Mouse (Mus musculus) hindbrain, postnatal 0 days (tissue): ENCODE results near the gene Pde4b. TPM values are rescaled to one million over a fixed set of nuclear protein-coding genes. Genes with fewer than 3 reads are reported as not detected.
A peak's percentile ranks its signal among the peaks of the same experiment; 100 is the strongest.

Experiments used
- ATAC-seq: fragments of 200-750 bp; cut with Nextera tagmentation; 2 replicates; pipeline ENCODE4 v1.8.0; 2017; ENCODE audit warnings: mild to moderate bottlenecking, moderate TSS enrichment, moderate library complexity
- DNase-seq: peaks from one replicate; pipeline ENCODE4 v3.0.0-alpha.2; 2015; ENCODE audit warnings: low spot score
- H3K27ac ChIP-seq: fragments of 300-500 bp; sonication (generic); 2 replicates; pipeline ENCODE4 v1.5.1; 2014; ENCODE audit warnings: mild to moderate bottlenecking
- H3K27me3 ChIP-seq: fragments of 300-500 bp; sonication (generic); 2 replicates; pipeline ENCODE4 v1.6.1; 2014; ENCODE audit warnings: low read length, mixed read lengths; ENCODE audit not compliant: insufficient read depth
- H3K36me3 ChIP-seq: fragments of 300-500 bp; sonication (generic); 2 replicates; pipeline ENCODE4 v1.6.1; 2014; ENCODE audit warnings: low read length, mixed read lengths; ENCODE audit not compliant: insufficient read depth
- H3K4me1 ChIP-seq: fragments of 300-500 bp; sonication (generic); 2 replicates; pipeline ENCODE4 v1.6.1; 2014; ENCODE audit warnings: antibody characterized with exemption, low read length, mixed read lengths; ENCODE audit not compliant: insufficient read depth
- H3K4me2 ChIP-seq: fragments of 300-500 bp; sonication (generic); 2 replicates; pipeline ENCODE4 v1.6.1; 2014; ENCODE audit warnings: low read depth, mild to moderate bottlenecking, low read length, moderate library complexity, mixed read lengths
- H3K4me3 ChIP-seq: fragments of 300-500 bp; sonication (generic); 2 replicates; pipeline ENCODE4 v1.5.1; 2014; ENCODE audit warnings: low read length
- H3K9ac ChIP-seq: fragments of 300-500 bp; sonication (generic); replicated peaks from 2 replicates; pipeline ENCODE4 v1.6.1; 2014; ENCODE audit warnings: mild to moderate bottlenecking, low read length, moderate library complexity, mixed read lengths
- H3K9me3 ChIP-seq: fragments of 300-500 bp; sonication (generic); 2 replicates; pipeline ENCODE4 v1.6.1; 2016; ENCODE audit warnings: low read length, mixed read lengths
- CTCF ChIP-seq: IDR thresholded peaks from 2 replicates; pipeline ENCODE4 v1.5.1; 2016; ENCODE audit warnings: antibody characterized with exemption, control low read depth, low read depth
- WGBS: fragments of 180-500 bp; shearing (Covaris S2); extraction: QIAGEN DNeasy Blood & Tissue Kit; methylation state at CpG from one replicate; pipeline ENCODE4 v1.1.7; 2014; 5-methylcytosine and 5-hydroxymethylcytosine counted together
- polyA plus RNA-seq: library from polyadenylated mRNA; unstranded; fragments of >200 nt; fragmentation: Nextera tagmentation; extraction: Ambion mirVana; gene quantifications from 2 replicates; pipeline ENCODE4 v1.2.1, GENCODE M21; 2015
- total RNA-seq: library from RNA; depleted of rRNA; stranded (reverse); fragments of >200 nt; gene quantifications from 2 replicates; pipeline ENCODE4 v1.2.3, GENCODE M21; 2014

Gene Pde4b
- total and polyA plus RNA-seq, 2 experiments from 2014 or later = 46.8 to 62.5 TPM

- WGBS = 57% methylated on average over 4 of the region's 4 CpGs
Measured at GRCm38 (mm10) chr4:102307661-102308297, 220.4 kb downstream of the Pde4b start.

GRCm38 (mm10) chr4:102310630-102311029, 223.3 kb downstream of the Pde4b start:
- Histone ChIP-seq H3K4me2 (no peak overlapping the region), H3K4me3 (no peak overlapping the region), H3K4me1 (no peaks in the 10 kb centered on the region), H3K27ac (no peak overlapping the region), H3K27me3 (no peaks in the 10 kb centered on the region), H3K36me3 (no peaks in the 10 kb centered on the region), H3K9me3 (no peaks in the 10 kb centered on the region), H3K9ac (no peak overlapping the region)
- TF ChIP-seq CTCF = no peak
- DNase-seq = no peak
- no peak for ATAC-seq

More at GRCm38 (mm10) chr4:102307661-102308297, 220.4 kb downstream of the Pde4b start:
- no peak overlapping the region for H3K4me2 ChIP-seq
- no peaks in the 10 kb centered on the region for H3K36me3 ChIP-seq
- TF ChIP-seq CTCF = no peak
- no peaks in the 10 kb centered on the region for H3K9me3 ChIP-seq
- no peak overlapping the region for H3K9ac ChIP-seq
- no peaks in the 10 kb centered on the region for H3K27me3 ChIP-seq
- H3K4me1 ChIP-seq = no peaks in the 10 kb centered on the region
- H3K4me3 ChIP-seq = no peak overlapping the region
- no peak overlapping the region for H3K27ac ChIP-seq
- DNase-seq = peak; percentile 27
- ATAC-seq = peak; percentile 43; the same call in 1 of the 2 replicates

GRCm38 (mm10) chr4:102316011-102316410, 228.7 kb downstream of the Pde4b start:
- no peaks in the 10 kb centered on the region for H3K4me1 ChIP-seq
- H3K36me3 ChIP-seq = no peaks in the 10 kb centered on the region
- no peak for TF ChIP-seq CTCF
- no peak overlapping the region for H3K4me2 ChIP-seq
- H3K27me3 ChIP-seq = no peaks in the 10 kb centered on the region
- H3K9me3 ChIP-seq = no peaks in the 10 kb centered on the region
- no peak for ATAC-seq
- no peak for DNase-seq
- no peak overlapping the region for H3K4me3 ChIP-seq
- H3K9ac ChIP-seq = no peak overlapping the region
- 96% methylated on average over 2 of the region's 2 CpGs for WGBS
- H3K27ac ChIP-seq = no peak overlapping the region

DNA sequence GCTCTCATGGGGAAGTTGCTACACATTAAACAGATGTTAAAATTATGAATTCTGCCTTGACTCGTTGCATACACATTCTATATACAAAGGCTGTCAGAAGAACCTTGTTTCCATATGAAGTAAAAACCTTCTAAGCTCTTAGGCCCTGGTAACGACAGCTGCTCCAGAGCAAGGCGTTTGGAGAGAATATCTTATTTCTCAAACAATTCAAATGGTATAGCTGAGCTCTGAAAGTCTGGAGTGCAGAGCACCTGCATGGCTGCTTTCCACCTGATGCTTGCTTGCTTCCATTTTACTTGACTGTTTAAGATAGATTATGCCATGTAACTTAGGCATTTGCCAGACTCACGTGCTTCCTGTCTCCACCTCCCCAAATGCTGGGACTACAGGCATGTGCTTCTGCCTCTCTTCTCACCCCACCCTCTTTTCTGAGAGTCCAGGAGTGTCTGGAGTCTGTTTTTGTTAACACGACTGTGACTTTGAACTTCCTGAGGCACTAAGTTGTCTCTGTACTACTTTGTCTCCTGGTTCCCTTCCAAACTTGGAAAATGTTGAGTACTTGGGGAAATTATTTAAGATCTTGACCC, 229.4 kb downstream of the Pde4b start:
- Histone ChIP-seq H3K9me3 (no peaks in the 10 kb centered on the region), H3K9ac (no peak overlapping the region), H3K4me1 (no peaks in the 10 kb centered on the region), H3K4me2 (no peak overlapping the region), H3K4me3 (no peak overlapping the region), H3K27me3 (no peaks in the 10 kb centered on the region), H3K36me3 (no peaks in the 10 kb centered on the region), H3K27ac (no peak overlapping the region)
- ATAC-seq (no peak), DNase-seq (no peak)
- TF ChIP-seq CTCF = no peak
- 78% methylated on average over 5 of the region's 5 CpGs for WGBS

DNA sequence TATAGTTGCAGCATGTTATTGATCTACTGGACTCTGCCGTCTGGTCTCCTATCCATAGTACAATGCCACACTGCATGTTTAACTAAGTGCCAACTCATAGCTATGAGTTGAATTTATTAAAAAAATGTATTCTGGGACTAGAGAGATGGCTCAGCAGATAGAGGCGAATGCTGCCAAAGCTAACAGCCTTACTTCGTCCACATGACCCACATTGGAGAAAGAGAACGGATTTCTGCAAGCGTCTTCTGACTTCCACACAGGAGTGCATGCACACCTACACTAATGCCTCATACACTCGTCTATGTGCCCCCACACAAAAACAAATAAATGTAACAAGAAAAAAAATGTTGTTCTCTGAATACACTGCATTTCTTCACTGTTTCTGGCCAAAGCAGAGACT, 231.3 kb downstream of the Pde4b start:
- ATAC-seq = no peak
- 80% methylated on average over 6 of the region's 6 CpGs for WGBS
- no peak for DNase-seq
- Histone ChIP-seq H3K27me3 (no peaks in the 10 kb centered on the region), H3K36me3 (no peaks in the 10 kb centered on the region), H3K9me3 (no peaks in the 10 kb centered on the region), H3K9ac (no peak overlapping the region), H3K27ac (no peak overlapping the region), H3K4me3 (no peak overlapping the region), H3K4me1 (no peaks in the 10 kb centered on the region), H3K4me2 (no peak overlapping the region)
- no peak for TF ChIP-seq CTCF

GRCm38 (mm10) chr4:102321340-102321739, 234.0 kb downstream of the Pde4b start:
- 84% methylated on average over 3 of the region's 3 CpGs for WGBS
- Histone ChIP-seq H3K36me3 (no peaks in the 10 kb centered on the region), H3K27ac (no peak overlapping the region), H3K9ac (no peak overlapping the region), H3K9me3 (no peaks in the 10 kb centered on the region), H3K4me3 (no peak overlapping the region), H3K4me2 (no peak overlapping the region), H3K4me1 (no peaks in the 10 kb centered on the region), H3K27me3 (no peaks in the 10 kb centered on the region)
- no peak for DNase-seq
- TF ChIP-seq CTCF = 0 out of 2 replicates have a peak, but pooled peaks have one; percentile 12
- ATAC-seq = no peak

DNA sequence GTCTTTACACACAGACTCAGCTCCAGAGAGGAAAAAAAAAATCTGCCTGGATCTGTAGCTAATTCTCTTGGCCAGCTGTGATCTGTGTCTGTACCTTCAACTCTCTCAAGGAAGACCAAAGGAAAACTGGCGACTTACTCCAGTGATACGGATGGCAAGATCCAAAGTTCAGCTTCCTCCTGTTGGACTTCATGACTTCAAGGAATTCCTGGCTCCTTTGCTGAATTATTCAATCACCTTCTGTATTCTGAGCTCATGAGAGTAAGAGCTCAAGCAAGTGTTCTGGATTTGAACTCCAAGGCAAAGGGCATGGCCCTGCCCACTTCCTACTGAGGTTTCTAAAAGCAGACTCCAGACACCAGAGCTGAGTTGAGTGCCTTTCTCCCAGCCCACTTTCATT, 245.0 kb downstream of the Pde4b start:
- DNase-seq = no peak
- ATAC-seq = no peak
- H3K9ac ChIP-seq = no peak overlapping the region
- H3K4me2 ChIP-seq = no peak overlapping the region
- H3K4me1 ChIP-seq = no peaks in the 10 kb centered on the region
- no peaks in the 10 kb centered on the region for H3K36me3 ChIP-seq
- H3K27me3 ChIP-seq = no peaks in the 10 kb centered on the region
- no peak overlapping the region for H3K27ac ChIP-seq
- H3K9me3 ChIP-seq = no peaks in the 10 kb centered on the region
- H3K4me3 ChIP-seq = no peak overlapping the region
- WGBS = 89% methylated on average over 2 of the region's 2 CpGs
- no peak for TF ChIP-seq CTCF
